Mouse (Mus musculus) bone marrow macrophage, adult 2 months (primary cell): Measurements from ENCODE around the gene Nr1h4.

Experiments used
- CTCF ChIP-seq: IDR thresholded peaks from 2 replicates; pipeline ENCODE4 v1.5.1; 2012; ENCODE audit warnings: low read depth, mild to moderate bottlenecking, low read length, moderate library complexity
- POLR2A ChIP-seq: IDR thresholded peaks from 2 replicates; pipeline ENCODE4 v1.6.1; 2012; ENCODE audit warnings: mild to moderate bottlenecking, low read depth, low read length, borderline replicate concordance

- TF ChIP-seq CTCF (no peak), POLR2A (no peak)
Observed at GRCm38 (mm10) chr10:89484907-89485306, 48.5 kb downstream of the Nr1h4 start.
